13 mouse cellular contexts compared by ENCODE assay signal in genomic region chr6:112275731-112276245, GRCm38 (mm10). TPM values are rescaled to one million over a fixed set of nuclear protein-coding genes. Genes with fewer than 3 reads are reported as not detected.
DNase-seq lines count a peak whose midpoint lies in the region; ATAC-seq and TF ChIP-seq lines count a peak whose summit lies in the region.
"Had no signal": no experiment of that assay in that cellular context is flagged by ENCODE, and none has a peak within 500 bp of the region (broad histone marks: within the 10 kb centered on the region; RNA-seq: fewer than 3 reads in every experiment).

No protein-coding gene starts in this region.

- no peak overlapping the region for H3K4me3 ChIP-seq in heart, embryonic 14.5 days (ENCODE audit: control insufficient read depth in 1 of 2, insufficient read depth in 1 of 2, low read depth in 1 of 2, low read length in 2 of 2)
- no peak overlapping the region for H3K4me3 ChIP-seq in lung, embryonic 15.5 days
- no peak overlapping the region for H3K4me3 ChIP-seq in kidney, embryonic 15.5 days (replicated peaks)
- H3K4me3 ChIP-seq in myocyte: no peak overlapping the region
- H3K4me3 ChIP-seq: liver, embryonic 12.5 days had no signal

- no peaks in the 10 kb centered on the region for H3K9me3 ChIP-seq in heart, embryonic 14.5 days (ENCODE audit: control insufficient read depth, low read length)
- no peaks in the 10 kb centered on the region for H3K9me3 ChIP-seq in lung, embryonic 15.5 days
- no peaks in the 10 kb centered on the region for H3K9me3 ChIP-seq in kidney, embryonic 15.5 days (replicated peaks)
- H3K9me3 ChIP-seq: liver, embryonic 12.5 days had no signal

- H3K4me1 ChIP-seq in heart, embryonic 14.5 days (ENCODE audit: control insufficient read depth in 2 of 2, insufficient read depth in 2 of 2, low read length in 2 of 2): peaks cover 16 to 37% of the 10 kb centered on the region in 2 experiments
- H3K4me1 ChIP-seq in lung, embryonic 15.5 days: peaks cover 28% of the 10 kb centered on the region
- H3K4me1 ChIP-seq in kidney, embryonic 15.5 days: peaks cover 41% of the 10 kb centered on the region
- H3K4me1 ChIP-seq: liver, embryonic 12.5 days had no signal

- ATAC-seq in heart, embryonic 14.5 days (ENCODE audit: insufficient number of reproducible peaks, insufficient read depth, low FRiP score, low read depth): no peak
- no peak for ATAC-seq in lung, embryonic 15.5 days (ENCODE audit: borderline replicate concordance, extremely low read depth, low FRiP score, low TSS enrichment)
- no peak for ATAC-seq in kidney, embryonic 15.5 days (replicated peaks; ENCODE audit: low FRiP score)
- ATAC-seq: liver, embryonic 12.5 days had no signal

- H3K36me3 ChIP-seq in heart, embryonic 14.5 days (ENCODE audit: control insufficient read depth, insufficient read depth, low read length): 0 out of 2 replicates have a peak, but pooled peaks cover 8% of the 10 kb centered on the region
- H3K36me3 ChIP-seq in lung, embryonic 15.5 days: no peaks in the 10 kb centered on the region
- no peaks in the 10 kb centered on the region for H3K36me3 ChIP-seq in kidney, embryonic 15.5 days
- H3K36me3 ChIP-seq in myocyte (ENCODE audit: control insufficient read depth, insufficient read depth): no peaks in the 10 kb centered on the region
- H3K36me3 ChIP-seq: liver, embryonic 12.5 days had no signal

- WGBS in heart, embryonic 14.5 days: 84% methylated on average over 6 of the region's 6 CpGs
- WGBS in lung, embryonic 15.5 days: 72% methylated on average over 6 of the region's 6 CpGs
- 64% methylated on average over 6 of the region's 6 CpGs for WGBS in kidney, embryonic 15.5 days

- intact Hi-C loops in heart, postnatal 36 days (cut with DNase I): loop anchor here (2.0 to 5.0 kb wide), 3 partner anchors 13 to 87 kb away; no protein-coding TSS in a partner anchor

- H3K9ac ChIP-seq in heart, embryonic 14.5 days (ENCODE audit: low read length): no peak overlapping the region; the same call in 1 of the 2 replicates
- no peak overlapping the region for H3K9ac ChIP-seq in lung, embryonic 15.5 days
- H3K9ac ChIP-seq in kidney, embryonic 15.5 days: no peak overlapping the region
- H3K9ac ChIP-seq: liver, embryonic 12.5 days had no signal

- no peak for DNase-seq in heart, postnatal 36 days
- no peak for DNase-seq in lung, postnatal 36 days
- DNase-seq in layer of hippocampus, postnatal 36 days: no peak
- DNase-seq in spleen, postnatal 10 days (ENCODE audit: low spot score in 2 of 2): no peak
- DNase-seq: adrenal gland, postnatal 10 days; cerebellum, adult 9-11 months; thymus, adult 2 months had no signal

- H3K79me2 ChIP-seq in myocyte (ENCODE audit: control insufficient read depth, insufficient read depth): no peaks in the 10 kb centered on the region

- no peak overlapping the region for H3ac ChIP-seq in myocyte (ENCODE audit: control insufficient read depth, insufficient read length)

- no peaks in the 10 kb centered on the region for H3K27me3 ChIP-seq in heart, embryonic 14.5 days (ENCODE audit: control insufficient read depth, insufficient read depth, low read length)
- H3K27me3 ChIP-seq in lung, embryonic 15.5 days: no peaks in the 10 kb centered on the region; the same call in 1 of the 2 replicates
- H3K27me3 ChIP-seq in kidney, embryonic 15.5 days: peaks cover 13% of the 10 kb centered on the region; the same call in 1 of the 2 replicates
- no peaks in the 10 kb centered on the region for H3K27me3 ChIP-seq in myocyte (ENCODE audit: control insufficient read depth, insufficient read depth, insufficient read length)

- H3K4me2 ChIP-seq in heart, embryonic 14.5 days (ENCODE audit: low read length): peak overlapping the region; percentile 84
- peak overlapping the region; percentile 69 for H3K4me2 ChIP-seq in lung, embryonic 15.5 days
- 0 out of 2 replicates have a peak overlapping the region, but pooled peaks have one; percentile 68 for H3K4me2 ChIP-seq in kidney, embryonic 15.5 days
- H3K4me2 ChIP-seq in myocyte (ENCODE audit: low read depth): peak overlapping the region; percentile 26
- H3K4me2 ChIP-seq: liver, embryonic 12.5 days had no signal

- no peak overlapping the region for H3K27ac ChIP-seq in heart, embryonic 14.5 days (replicated peaks in 1 of 2; ENCODE audit: control insufficient read depth in 1 of 2, insufficient read depth in 1 of 2, low read depth in 2 of 2, low read length in 2 of 2)
- H3K27ac ChIP-seq in lung, embryonic 15.5 days: no peak overlapping the region
- no peak overlapping the region for H3K27ac ChIP-seq in kidney, embryonic 15.5 days
- H3K27ac ChIP-seq: liver, embryonic 12.5 days had no signal

- no peak for TF ChIP-seq POLR2A in myocyte (IDR thresholded peaks at IDR 0.05; ENCODE audit: insufficient read length, low read depth)

TF ChIP-seq in myocyte, 11 proteins besides CTCF, POLR2A, EP300 and RAD21:
- no peak for TF ChIP-seq USF1 (IDR thresholded peaks at IDR 0.05; ENCODE audit: low read depth)
- TF ChIP-seq MAX (IDR thresholded peaks at IDR 0.05; ENCODE audit: low read depth): no peak
- no peak for TF ChIP-seq CEBPB (IDR thresholded peaks at IDR 0.05; ENCODE audit: insufficient read depth, poor library complexity, severe bottlenecking)
- TF ChIP-seq TCF12 (IDR thresholded peaks at IDR 0.05; ENCODE audit: insufficient read depth, poor library complexity, severe bottlenecking): no peak
- no peak for TF ChIP-seq TCF3 (IDR thresholded peaks at IDR 0.05; ENCODE audit: insufficient read length, low read depth)
- no peak for TF ChIP-seq REST (IDR thresholded peaks at IDR 0.05; ENCODE audit: insufficient read depth, insufficient read length)
- TF ChIP-seq SRF (IDR thresholded peaks at IDR 0.05; ENCODE audit: control insufficient read depth, insufficient read length, low read depth): no peak
- TF ChIP-seq MYOD1 (IDR thresholded peaks at IDR 0.05; ENCODE audit: control insufficient read depth in 1 of 3, insufficient read length in 2 of 3, low read depth in 2 of 3): no peak
- TF ChIP-seq POLR2AphosphoS2 (IDR thresholded peaks at IDR 0.05; ENCODE audit: insufficient read length, low read depth): no peak
- TF ChIP-seq MYOG (IDR thresholded peaks at IDR 0.05; ENCODE audit: control insufficient read depth in 1 of 3, insufficient read depth in 1 of 3, insufficient read length in 2 of 3, low read depth in 2 of 3): no peak

RNA-seq across cellular contexts. Expression of gene Lmcd1, which starts 2.2 kb away (rescaled TPM):
- 56.7 and 59.6 TPM in 2 replicates for polyA plus RNA-seq in heart, embryonic 14.5 days (2014; fragmentation: Nextera tagmentation; extraction: Ambion mirVana)
- total RNA-seq in heart, postnatal 36 days (2021): 10 to 100 TPM; 39.9 to 42.3 TPM
- polyA plus RNA-seq in lung, embryonic 15.5 days (2015; fragmentation: Nextera tagmentation; extraction: Ambion mirVana): 34.9 and 37.4 TPM in 2 replicates
- 23.3 and 23.9 TPM in 2 replicates for polyA plus RNA-seq in kidney, embryonic 15.5 days (2015; fragmentation: Nextera tagmentation; extraction: Ambion mirVana)
- polyA plus RNA-seq in myocyte (2012; fragmentation: generic; extraction: Trizol): 4.9 TPM
- total RNA-seq in layer of hippocampus, postnatal 36 days (2021): 1 to 10 TPM; 7.1 to 8.5 TPM
- total RNA-seq: MEL had no signal

Comparison
In these comparisons a context has a peak if more than half of its experiments do, and no peak if none do; other contexts are left out.
1. H3K4me2 ChIP-seq: peak in every context shown above with its lines; median percentile 84 in heart, embryonic 14.5 days; 69 in lung, embryonic 15.5 days; 68 in kidney, embryonic 15.5 days; 26 in myocyte.